Mouse (Mus musculus) bone marrow macrophage, adult 2 months (primary cell): ENCODE results near the gene Ptges2. TPM values are rescaled to one million over a fixed set of nuclear protein-coding genes. Genes with fewer than 3 reads are reported as not detected.

ENCODE experiments used
- H3K27ac ChIP-seq: 2 replicates; pipeline ENCODE4 v1.5.1; 2012; ENCODE audit warnings: low read depth, low read length; ENCODE audit not compliant: insufficient read depth
- H3K4me1 ChIP-seq: 2 replicates; pipeline ENCODE4 v1.6.1; 2012; ENCODE audit warnings: low read length; ENCODE audit not compliant: control insufficient read depth, insufficient read depth
- H3K4me3 ChIP-seq: 2 replicates; pipeline ENCODE4 v1.5.1; 2012; ENCODE audit warnings: mild to moderate bottlenecking, low read length, moderate library complexity; ENCODE audit not compliant: insufficient read depth
- CTCF ChIP-seq: IDR thresholded peaks from 2 replicates; pipeline ENCODE4 v1.5.1; 2012; ENCODE audit warnings: low read depth, mild to moderate bottlenecking, low read length, moderate library complexity
- POLR2A ChIP-seq: IDR thresholded peaks from 2 replicates; pipeline ENCODE4 v1.6.1; 2012; ENCODE audit warnings: mild to moderate bottlenecking, low read depth, low read length, borderline replicate concordance
- polyA plus RNA-seq: library from polyadenylated mRNA; stranded (reverse); fragments of >200 nt; gene quantifications from 2 replicates; pipeline ENCODE4 v1.2.4, GENCODE M21; 2012; ENCODE audit not compliant: missing spikeins, insufficient read depth, insufficient read length

Ptges2 gene
- polyA plus RNA-seq, 1 experiment, result 7.9 TPM

DNA sequence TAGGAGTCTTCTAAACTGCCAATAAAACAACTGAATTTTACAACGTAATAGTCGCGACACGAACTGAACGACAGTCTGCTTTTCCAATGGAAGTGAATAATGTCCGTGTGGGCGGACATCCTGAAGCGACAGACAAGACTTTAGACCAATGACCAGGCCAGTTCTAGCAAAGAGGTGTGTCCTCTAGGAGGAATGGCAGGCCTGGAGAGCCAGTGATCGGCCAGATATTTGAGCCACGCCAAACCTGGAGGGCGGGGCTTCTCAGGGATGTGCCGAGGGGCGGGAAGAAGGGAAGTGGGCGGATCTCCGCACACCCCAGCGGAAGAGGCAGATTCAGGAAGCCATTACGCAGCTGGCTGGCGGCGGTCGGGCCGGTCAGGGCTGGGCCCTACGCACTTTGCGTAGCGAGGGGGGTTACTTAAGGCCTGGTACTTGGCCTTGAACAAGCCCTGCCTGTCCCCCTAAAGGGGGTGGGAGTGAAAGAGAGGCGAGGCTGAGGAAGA lies 56.2 kb downstream of the Ptges2 start:
- Histone ChIP-seq H3K27ac (peak overlapping the region; percentile 89), H3K4me1 (peaks cover 25% of the 10 kb centered on the region), H3K4me3 (peak overlapping the region; percentile 72)
- TF ChIP-seq CTCF (no peak), POLR2A (no peak)

DNA sequence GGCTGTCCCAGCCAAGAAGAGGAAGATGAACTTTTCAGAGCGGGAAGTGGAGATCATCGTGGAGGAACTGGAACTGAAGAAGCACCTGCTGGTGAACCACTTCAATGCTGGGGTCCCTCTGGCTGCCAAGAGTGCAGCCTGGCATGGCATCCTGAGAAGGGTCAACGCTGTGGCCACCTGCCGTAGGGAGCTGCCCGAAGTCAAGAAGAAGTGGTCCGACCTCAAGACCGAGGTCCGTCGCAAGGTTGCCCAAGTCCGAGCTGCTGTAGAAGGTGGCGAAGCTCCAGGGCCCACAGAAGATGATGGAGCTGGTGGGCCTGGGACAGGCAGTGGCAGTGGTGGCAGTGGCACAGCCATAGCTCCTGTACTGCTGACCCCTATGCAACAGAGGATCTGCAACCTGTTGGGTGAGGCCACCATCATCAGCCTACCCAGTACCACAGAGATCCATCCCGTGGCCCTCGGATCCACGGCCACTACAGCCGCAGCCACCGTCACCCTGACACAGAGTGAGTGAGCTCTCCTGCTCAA lies 56.8 kb downstream of the Ptges2 start:
- TF ChIP-seq POLR2A (no peak), CTCF (no peak)
- H3K4me3 ChIP-seq, result peak overlapping the region; percentile 55
- peaks cover 24% of the 10 kb centered on the region for H3K4me1 ChIP-seq
- peak overlapping the region; percentile 77 for H3K27ac ChIP-seq

DNA sequence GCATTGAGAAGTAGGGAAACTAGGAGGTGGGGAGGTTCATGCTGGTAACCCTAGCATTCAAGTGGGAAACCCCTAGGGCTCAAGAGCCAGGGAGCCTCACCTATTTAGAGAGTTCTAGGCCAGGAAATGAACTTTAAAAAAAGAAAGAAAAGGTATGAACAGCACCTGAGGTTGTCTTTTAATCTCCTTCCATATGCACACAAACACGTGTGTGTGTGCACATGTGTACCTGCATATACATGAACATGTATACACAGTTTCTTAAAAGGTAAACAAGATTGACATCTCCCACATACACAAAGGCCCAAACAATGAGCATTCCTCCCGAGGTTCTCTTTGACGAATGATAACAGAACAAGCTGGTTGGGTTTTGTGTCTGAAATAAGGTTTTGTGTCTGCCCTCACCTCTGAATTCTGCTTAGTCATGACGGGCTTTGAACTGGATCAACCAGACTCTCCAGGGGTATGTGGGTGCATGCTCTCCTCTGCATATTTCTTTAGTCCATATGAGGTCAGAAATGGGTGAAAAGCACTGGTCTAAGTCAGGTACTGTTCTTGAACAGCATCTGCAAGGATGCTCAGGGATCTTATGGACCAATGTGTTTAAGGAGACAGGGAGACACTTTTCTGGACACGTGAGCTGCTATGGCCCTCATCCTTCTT lies 58.1 kb downstream of the Ptges2 start:
- peaks cover 22% of the 10 kb centered on the region for H3K4me1 ChIP-seq
- H3K4me3 ChIP-seq, result no peak overlapping the region; the same call in 1 of the 2 replicates
- no peak overlapping the region for H3K27ac ChIP-seq
- no peak for TF ChIP-seq POLR2A
- no peak for TF ChIP-seq CTCF

DNA sequence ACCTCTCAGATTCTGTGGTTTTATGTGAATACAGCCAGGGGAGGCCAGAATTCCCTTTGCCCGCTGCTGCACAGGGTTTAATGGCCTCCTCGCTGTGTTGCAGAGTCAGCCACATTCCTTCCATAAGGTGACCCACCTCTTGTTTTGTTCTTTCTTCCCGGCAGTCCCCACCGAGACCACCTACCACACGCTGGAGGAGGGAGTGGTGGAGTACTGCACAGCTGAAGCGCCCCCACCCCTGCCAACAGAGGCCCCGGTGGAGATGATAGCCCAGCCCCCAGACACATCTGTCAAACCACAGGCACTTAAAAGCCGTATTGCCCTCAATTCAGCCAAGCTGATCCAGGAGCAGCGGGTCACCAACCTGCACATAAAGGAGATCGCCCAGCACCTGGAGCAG lies 58.9 kb downstream of the Ptges2 start:
- no peak for TF ChIP-seq CTCF
- Histone ChIP-seq H3K4me1 (peaks cover 20% of the 10 kb centered on the region), H3K27ac (no peak overlapping the region), H3K4me3 (no peak overlapping the region)

DNA sequence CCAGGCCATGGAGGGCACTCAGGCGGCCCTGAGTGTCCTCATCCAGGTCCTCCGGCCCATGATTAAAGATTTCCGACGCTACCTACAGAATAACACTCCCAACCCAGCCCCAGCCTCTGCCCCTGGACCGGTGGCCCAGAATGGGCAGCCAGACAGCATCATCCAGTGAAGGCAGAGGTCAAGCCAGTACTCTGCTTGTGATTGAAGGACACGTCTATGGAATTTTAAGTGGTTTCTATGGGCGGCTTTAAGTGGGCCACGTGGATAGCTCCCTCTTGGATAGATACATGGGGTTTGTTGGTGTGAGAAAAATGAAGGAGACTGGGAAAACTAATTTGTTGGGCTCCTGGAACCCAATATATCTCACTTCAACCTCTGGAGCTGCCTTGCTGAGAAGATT lies 59.4 kb downstream of the Ptges2 start:
- TF ChIP-seq CTCF, result no peak
- TF ChIP-seq POLR2A, result no peak
- no peak overlapping the region for H3K4me3 ChIP-seq
- peaks cover 20% of the 10 kb centered on the region for H3K4me1 ChIP-seq
- no peak overlapping the region for H3K27ac ChIP-seq

Other genes with a start within 250 kb of the Ptges2 start
- 28.6 and 34.9 TPM in 2 replicates for gene Prrc2b, start 244.8 kb upstream of the Ptges2 start, polyA plus RNA-seq
- gene Pomt1, start 159.3 kb upstream of the Ptges2 start, polyA plus RNA-seq, result 21.1 and 23.3 TPM in 2 replicates
- 28.7 and 32.9 TPM in 2 replicates for gene Uck1, start 135.7 kb upstream of the Ptges2 start, polyA plus RNA-seq
- 44.9 and 47.3 TPM in 2 replicates for gene Golga2, start 108.5 kb upstream of the Ptges2 start, polyA plus RNA-seq
- gene Swi5, start 107.8 kb upstream of the Ptges2 start, polyA plus RNA-seq, result 168 and 170 TPM in 2 replicates
- gene Ciz1, start 43.6 kb upstream of the Ptges2 start, polyA plus RNA-seq, result 101 and 103 TPM in 2 replicates
- gene Dnm1, start 42.6 kb upstream of the Ptges2 start, polyA plus RNA-seq, result 0.66 and 1.1 TPM in 2 replicates
- gene 1110008P14Rik, start 14.0 kb upstream of the Ptges2 start, polyA plus RNA-seq, result 53.8 and 63.3 TPM in 2 replicates
- 2.1 and 2.4 TPM in 2 replicates for gene Lcn2, start 7.6 kb upstream of the Ptges2 start, polyA plus RNA-seq
- 5.5 and 6.0 TPM in 2 replicates for gene Naif1, start 54.6 kb downstream of the Ptges2 start, polyA plus RNA-seq
- gene Slc25a25, start 55.5 kb downstream of the Ptges2 start, polyA plus RNA-seq, result 4.8 and 6.9 TPM in 2 replicates
- 4.7 and 5.3 TPM in 2 replicates for gene Fam102a, start 139.4 kb downstream of the Ptges2 start, polyA plus RNA-seq
- 55.6 and 68.0 TPM in 2 replicates for gene Dpm2, start 175.0 kb downstream of the Ptges2 start, polyA plus RNA-seq
- gene Pip5kl1, start 178.9 kb downstream of the Ptges2 start, polyA plus RNA-seq, result not detected in 2 replicates
- not detected in 2 replicates for gene 9430097D07Rik, start 179.8 kb downstream of the Ptges2 start, polyA plus RNA-seq
- gene St6galnac4, start 191.2 kb downstream of the Ptges2 start, polyA plus RNA-seq, result 22.0 and 26.9 TPM in 2 replicates
- gene St6galnac6, start 203.8 kb downstream of the Ptges2 start, polyA plus RNA-seq, result 30.7 and 35.3 TPM in 2 replicates
- gene Ak1, start 225.9 kb downstream of the Ptges2 start, polyA plus RNA-seq, result 2.5 and 4.1 TPM in 2 replicates